Mouse (Mus musculus) CH12.LX (cell line): Measurements from ENCODE around the gene Myo19. TPM values are rescaled to one million over a fixed set of nuclear protein-coding genes. Genes with fewer than 3 reads are reported as not detected.

Experiments used
- DNase-seq: peaks from one replicate; pipeline ENCODE4 v3.0.0-alpha.2; 2013; ENCODE audit errors: extremely low read depth
- H3K27ac ChIP-seq: 2 replicates; pipeline ENCODE4 v1.5.1; 2012; ENCODE audit warnings: low read depth, mild to moderate bottlenecking, control low read depth, moderate library complexity; ENCODE audit not compliant: insufficient read depth
- H3K27me3 ChIP-seq: replicated peaks from 2 replicates; pipeline ENCODE3; 2012; ENCODE audit warnings: inconsistent platforms
- H3K36me3 ChIP-seq, 2 experiments: replicated peaks in 1 of 2; 2 replicates each; pipeline versions ENCODE3 to v1.6.1; 2012; ENCODE audit warnings: inconsistent platforms in 1 of 2, low read length in 1 of 2, mild to moderate bottlenecking in 1 of 2, mixed read lengths in 1 of 2, moderate library complexity in 1 of 2; ENCODE audit not compliant: control insufficient read depth in 1 of 2, insufficient read depth in 1 of 2
- H3K4me1 ChIP-seq, 2 experiments: 2 replicates each; pipeline ENCODE4 v1.6.1; 2012; ENCODE audit warnings: inconsistent platforms in 1 of 2, moderate library complexity in 1 of 2; ENCODE audit not compliant: insufficient read depth in 2 of 2, control insufficient read depth in 1 of 2
- H3K4me2 ChIP-seq: 2 replicates; pipeline ENCODE4 v1.6.1; 2012; ENCODE audit warnings: low read depth, mild to moderate bottlenecking, control low read depth; ENCODE audit not compliant: poor library complexity, insufficient read depth, severe bottlenecking
- H3K4me3 ChIP-seq, 3 experiments: fragments of 150-350 bp in 1 of 3; sonication (generic) in 1 of 3; replicated peaks in 1 of 3; 2 replicates each; pipeline versions ENCODE3 to v1.5.1; 2011 to 2012; ENCODE audit warnings: low read depth in 2 of 3, low read length in 2 of 3, mild to moderate bottlenecking in 2 of 3, moderate library complexity in 2 of 3, control low read depth in 1 of 3, improper control_type of control experiment in 1 of 3, inconsistent platforms in 1 of 3, mixed read lengths in 1 of 3; ENCODE audit not compliant: poor library complexity in 1 of 3
- H3K79me2 ChIP-seq: replicated peaks from 2 replicates; pipeline ENCODE4 v1.6.1; 2012; ENCODE audit warnings: mild to moderate bottlenecking, moderate library complexity; ENCODE audit not compliant: control insufficient read depth, poor library complexity, insufficient read depth, severe bottlenecking; ENCODE audit errors: extremely low read depth
- H3K9ac ChIP-seq: 2 replicates; pipeline ENCODE4 v1.6.1; 2012; ENCODE audit warnings: low read depth, mild to moderate bottlenecking, control low read depth, moderate library complexity; ENCODE audit not compliant: insufficient read depth
- H3K9me3 ChIP-seq: replicated peaks from 2 replicates; pipeline ENCODE3; 2012; ENCODE audit warnings: low read length, inconsistent platforms, mixed read lengths
- BHLHE40 ChIP-seq: IDR thresholded peaks from 2 replicates; pipeline ENCODE4 v1.6.1; 2011; ENCODE audit warnings: mild to moderate bottlenecking, low read depth, low read length, improper control_type of control experiment
- CHD1 ChIP-seq: IDR thresholded peaks from 2 replicates; pipeline ENCODE4 v1.6.1; 2012; ENCODE audit warnings: low read depth, low read length, improper control_type of control experiment, inconsistent platforms
- CHD2 ChIP-seq: IDR thresholded peaks from 2 replicates; pipeline ENCODE4 v1.6.1; 2011; ENCODE audit warnings: low read length, improper control_type of control experiment
- CTCF ChIP-seq, 2 experiments: IDR thresholded peaks in 1 of 2; conservative IDR thresholded peaks in 1 of 2; 2 replicates each; pipeline ENCODE4 v1.5.1; 2011 to 2012; ENCODE audit warnings: low read depth in 2 of 2, low read length in 2 of 2, improper control_type of control experiment in 1 of 2, inconsistent platforms in 1 of 2, mild to moderate bottlenecking in 1 of 2, moderate library complexity in 1 of 2
- E2F4 ChIP-seq: IDR thresholded peaks from 2 replicates; pipeline ENCODE4 v1.6.1; 2011; ENCODE audit warnings: low read depth, low read length, improper control_type of control experiment; ENCODE audit not compliant: insufficient replicate concordance
- ELF1 ChIP-seq: IDR thresholded peaks from 2 replicates; pipeline ENCODE4 v1.6.1; 2014; ENCODE audit warnings: low read depth, mild to moderate bottlenecking, inconsistent platforms, low read length, improper control_type of control experiment
- EP300 ChIP-seq: IDR thresholded peaks from 2 replicates; pipeline ENCODE4 v1.6.1; 2011; ENCODE audit warnings: low read length, improper control_type of control experiment
- ETS1 ChIP-seq: conservative IDR thresholded peaks from 2 replicates; pipeline ENCODE4 v1.6.1; 2012; ENCODE audit warnings: low read depth, mild to moderate bottlenecking, inconsistent platforms, low read length, improper control_type of control experiment, moderate library complexity
- GABPA ChIP-seq: IDR thresholded peaks from 2 replicates; pipeline ENCODE4 v1.6.1; 2012; ENCODE audit warnings: low read depth, low read length, improper control_type of control experiment, inconsistent platforms; ENCODE audit not compliant: insufficient replicate concordance
- HCFC1 ChIP-seq: IDR thresholded peaks from 2 replicates; pipeline ENCODE4 v1.6.1; 2012; ENCODE audit warnings: low read depth, mild to moderate bottlenecking, inconsistent platforms, low read length, improper control_type of control experiment
- IRF4 ChIP-seq: IDR thresholded peaks from 2 replicates; pipeline ENCODE4 v1.6.1; 2014; ENCODE audit warnings: low read depth, mild to moderate bottlenecking, inconsistent platforms, low read length, improper control_type of control experiment
- JUN ChIP-seq: IDR thresholded peaks from 2 replicates; pipeline ENCODE4 v1.6.1; 2011; ENCODE audit warnings: low read depth, mild to moderate bottlenecking, low read length, improper control_type of control experiment, moderate library complexity; ENCODE audit not compliant: insufficient read depth
- JUND ChIP-seq: conservative IDR thresholded peaks from 2 replicates; pipeline ENCODE4 v1.6.1; 2011; ENCODE audit warnings: low read depth, low read length, improper control_type of control experiment
- KAT2A ChIP-seq: IDR thresholded peaks from 2 replicates; pipeline ENCODE4 v1.6.1; 2012; ENCODE audit warnings: low read length, improper control_type of control experiment, inconsistent platforms; ENCODE audit not compliant: insufficient replicate concordance
- MAFK ChIP-seq: IDR thresholded peaks from 2 replicates; pipeline ENCODE4 v1.6.1; 2011; ENCODE audit warnings: low read length, improper control_type of control experiment; ENCODE audit not compliant: insufficient replicate concordance
- MAX ChIP-seq: IDR thresholded peaks from 2 replicates; pipeline ENCODE4 v1.6.1; 2011; ENCODE audit warnings: low read length, improper control_type of control experiment
- MAZ ChIP-seq: IDR thresholded peaks from 2 replicates; pipeline ENCODE4 v1.6.1; 2012; ENCODE audit warnings: low read depth, mild to moderate bottlenecking, inconsistent platforms, low read length, improper control_type of control experiment, moderate library complexity
- MEF2A ChIP-seq: IDR thresholded peaks from 2 replicates; pipeline ENCODE4 v1.6.1; 2014; ENCODE audit warnings: low read depth, mild to moderate bottlenecking, inconsistent platforms, low read length, improper control_type of control experiment, borderline replicate concordance
- MXI1 ChIP-seq: IDR thresholded peaks from 2 replicates; pipeline ENCODE4 v1.6.1; 2011; ENCODE audit warnings: mild to moderate bottlenecking, low read depth, low read length, improper control_type of control experiment
- MYC ChIP-seq: IDR thresholded peaks from 2 replicates; pipeline ENCODE4 v1.6.1; 2011; ENCODE audit warnings: low read depth, mild to moderate bottlenecking, improper control_type of control experiment, low read length
- NELFE ChIP-seq: IDR thresholded peaks from 2 replicates; pipeline ENCODE4 v1.6.1; 2011; ENCODE audit warnings: low read depth, low read length, improper control_type of control experiment
- NRF1 ChIP-seq: IDR thresholded peaks from 2 replicates; pipeline ENCODE4 v1.6.1; 2014; ENCODE audit warnings: low read depth, mild to moderate bottlenecking, inconsistent platforms, low read length, improper control_type of control experiment, moderate library complexity
- PAX5 ChIP-seq: IDR thresholded peaks from 2 replicates; pipeline ENCODE4 v1.6.1; 2012; ENCODE audit warnings: low read length, inconsistent platforms, mixed read lengths
- POLR2A ChIP-seq: IDR thresholded peaks from 2 replicates; pipeline ENCODE4 v1.6.1; 2011; ENCODE audit warnings: low read depth, mild to moderate bottlenecking, improper control_type of control experiment, low read length
- POLR2AphosphoS2 ChIP-seq: IDR thresholded peaks from 2 replicates; pipeline ENCODE4 v1.6.1; 2011; ENCODE audit warnings: low read depth, low read length, improper control_type of control experiment
- RAD21 ChIP-seq: IDR thresholded peaks from 2 replicates; pipeline ENCODE4 v1.6.1; 2011; ENCODE audit warnings: low read depth, mild to moderate bottlenecking, low read length, improper control_type of control experiment, moderate library complexity
- RCOR1 ChIP-seq: conservative IDR thresholded peaks from 2 replicates; pipeline ENCODE4 v1.6.1; 2012; ENCODE audit warnings: low read depth, mild to moderate bottlenecking, inconsistent platforms, low read length, improper control_type of control experiment
- SIN3A ChIP-seq: IDR thresholded peaks from 2 replicates; pipeline ENCODE4 v1.6.1; 2012; ENCODE audit warnings: low read length, improper control_type of control experiment, inconsistent platforms
- SMC3 ChIP-seq: IDR thresholded peaks from 2 replicates; pipeline ENCODE4 v1.6.1; 2011; ENCODE audit warnings: low read depth, low read length, improper control_type of control experiment
- TBP ChIP-seq: conservative IDR thresholded peaks from 2 replicates; pipeline ENCODE4 v1.6.1; 2011; ENCODE audit warnings: low read depth, low read length, improper control_type of control experiment
- TCF12 ChIP-seq: IDR thresholded peaks from 2 replicates; pipeline ENCODE4 v1.6.1; 2014; ENCODE audit warnings: low read depth, mild to moderate bottlenecking, inconsistent platforms, low read length, improper control_type of control experiment
- UBTF ChIP-seq: IDR thresholded peaks from 2 replicates; pipeline ENCODE4 v1.6.1; 2012; ENCODE audit warnings: low read depth, mild to moderate bottlenecking, inconsistent platforms, low read length, improper control_type of control experiment, moderate library complexity
- USF1 ChIP-seq: IDR thresholded peaks from 2 replicates; pipeline ENCODE4 v1.6.1; 2014; ENCODE audit warnings: low read depth, mild to moderate bottlenecking, inconsistent platforms, low read length, improper control_type of control experiment
- USF2 ChIP-seq: conservative IDR thresholded peaks from 2 replicates; pipeline ENCODE4 v1.6.1; 2011; ENCODE audit warnings: low read depth, low read length, improper control_type of control experiment
- ZC3H11A ChIP-seq: IDR thresholded peaks from 2 replicates; pipeline ENCODE4 v1.6.1; 2012; ENCODE audit warnings: low read depth, mild to moderate bottlenecking, inconsistent platforms, low read length, improper control_type of control experiment
- ZKSCAN1 ChIP-seq: IDR thresholded peaks from 2 replicates; pipeline ENCODE4 v1.6.1; 2012; ENCODE audit warnings: low read depth, inconsistent platforms, low read length, improper control_type of control experiment, borderline replicate concordance
- ZMIZ1 ChIP-seq: IDR thresholded peaks from 2 replicates; pipeline ENCODE4 v1.6.1; 2012; ENCODE audit warnings: low read depth, mild to moderate bottlenecking, inconsistent platforms, low read length, improper control_type of control experiment
- ZNF384 ChIP-seq: IDR thresholded peaks from 2 replicates; pipeline ENCODE4 v1.6.1; 2012; ENCODE audit warnings: low read depth, low read length, improper control_type of control experiment, inconsistent platforms
- dilution Hi-C: fragments of 300-500 bp; cut with MboI; formaldehyde crosslinking; loops from 2 replicates; pipeline ENCODE4 v1.14.3; 2020; ENCODE audit warnings: low sequenced_read_pairs; ENCODE audit not compliant: extremely low pct_unique_long_range_greater_than_20kb, extremely low pct_ligation_motif_present
- in situ Hi-C: fragments of 300-500 bp; cut with MboI; formaldehyde crosslinking; loops from 3 replicates; pipeline ENCODE4 v1.14.3; 2019; ENCODE audit warnings: low sequenced_read_pairs, low pct_ligation_motif_present, low pct_unique_long_range_greater_than_20kb, mixed read lengths
- polyA plus RNA-seq: library from polyadenylated mRNA; unstranded; fragments of >175 nt; gene quantifications from 2 replicates; pipeline ENCODE4 v1.2.1, GENCODE M21; 2012; ENCODE audit warnings: low read depth; ENCODE audit not compliant: insufficient read length
- total RNA-seq, 2 experiments: library from RNA; depleted of rRNA; stranded (reverse); fragments of 300-350 nt in 1 of 2; fragments of >200 nt in 1 of 2; gene quantifications; 2 replicates each; pipeline ENCODE4 v1.2.3; 2012 to 2014

Gene Myo19
- total and polyA plus RNA-seq, 3 experiments = 8.0 to 27.1 (median 9.1) TPM

- in situ Hi-C loops = no loop called here
- Histone ChIP-seq H3K27ac (peak within 1 kb of the TSS; percentile 95), H3K9ac (peak within 1 kb of the TSS; percentile 98), H3K4me3 (peak within 1 kb of the TSS; percentile 83 to 96 (median 88)), H3K36me3 (peaks cover 2 to 34% of the 10 kb centered on the region in 2 experiments), H3K79me2 (peaks cover 31% of the 10 kb centered on the region), H3K4me2 (peak within 1 kb of the TSS; percentile 87), H3K27me3 (no peaks in the 10 kb centered on the region), H3K9me3 (no peaks in the 10 kb centered on the region), H3K4me1 (peaks cover 8 to 45% of the 10 kb centered on the region in 2 experiments; a peak in 3 of 4 replicates)
- TF ChIP-seq POLR2A (peak; percentile 86), UBTF (peak; percentile 63), CTCF (conservative IDR thresholded peaks at IDR 0.05 in 1 of 2, IDR thresholded peaks at IDR 0.05 in 1 of 2; ENCODE audit: low read depth in 2 of 2, low read length in 2 of 2) (no peak), RCOR1 (peak; percentile 59; the same call in 1 of the 2 replicates), ZKSCAN1 (no peak), RAD21 (no peak), TBP (no peak), ETS1 (peak; percentile 67; the same call in 1 of the 2 replicates), HCFC1 (0 out of 2 replicates have a peak, but pooled peaks have one; percentile 41), KAT2A (peak; percentile 53; the same call in 1 of the 2 replicates), E2F4 (no peak), EP300 (no peak), ZMIZ1 (peak; percentile 82), SMC3 (no peak), POLR2AphosphoS2 (peak; percentile 93), CHD2 (peak; percentile 98), JUN (no peak), IRF4 (peak; percentile 58; the same call in 1 of the 2 replicates), JUND (no peak), ELF1 (peak; percentile 29; the same call in 1 of the 2 replicates), ZNF384 (no peak), USF1 (no peak), MAX (peak; percentile 79; the same call in 1 of the 2 replicates), BHLHE40 (peak; percentile 90), TCF12 (peak; percentile 81; the same call in 1 of the 2 replicates), MAZ (peak; percentile 88), MEF2A (0 out of 2 replicates have a peak, but pooled peaks have one; percentile 33), NELFE (peak; percentile 89), MAFK (no peak), CHD1 (peak; percentile 62; the same call in 1 of the 2 replicates), USF2 (no peak), PAX5 (no peak), GABPA (no peak), MYC (no peak), MXI1 (peak; percentile 93), ZC3H11A (no peak), SIN3A (peak; percentile 65), NRF1 (peak; percentile 18)
- dilution Hi-C loops = no loop called here
- peak; percentile 95 for DNase-seq
Measured at GRCm38 (mm10) chr11:84870337-84871043, 9.5 kb upstream of the Myo19 start, which contains the start of gene Ggnbp2. TSS of gene Ggnbp2 (minus strand) at chr11:84870817.
